Mouse (Mus musculus): Measurements from ENCODE around the gene Kctd7. TPM values are rescaled to one million over a fixed set of nuclear protein-coding genes. Genes with fewer than 3 reads are reported as not detected.

Gene Kctd7
- polyA plus RNA-seq, 1 experiment from 2014 or later = 5.7 TPM

- no peaks in the 10 kb centered on the region for H3K27me3 ChIP-seq (ENCODE audit: control insufficient read depth, insufficient read depth, low read length)
- H3K4me2 ChIP-seq (replicated peaks; ENCODE audit: low read depth, low read length) = no peak overlapping the region
- H3K9ac ChIP-seq (ENCODE audit: low read depth, low read length) = no peak overlapping the region
- no peak for DNase-seq (ENCODE audit: low spot score)
- no peak overlapping the region for H3K4me3 ChIP-seq (ENCODE audit: low read depth, low read length)
- no peaks in the 10 kb centered on the region for H3K9me3 ChIP-seq (ENCODE audit: control insufficient read depth, low read length)
- H3K27ac ChIP-seq (ENCODE audit: low read depth, low read length) = no peak overlapping the region
- H3K4me1 ChIP-seq (replicated peaks; ENCODE audit: control insufficient read depth, insufficient read depth, low read length) = no peaks in the 10 kb centered on the region
- ATAC-seq (ENCODE audit: low FRiP score) = no peak
- no peaks in the 10 kb centered on the region for H3K36me3 ChIP-seq (ENCODE audit: control insufficient read depth, insufficient read depth, low read length)
- 94% methylated on average over 13 of the region's 13 CpGs for WGBS
Observed at GRCm38 (mm10) chr5:130136597-130136996, 8.1 kb upstream of the Kctd7 start.

GRCm38 (mm10) chr5:130139393-130139792, 5.3 kb upstream of the Kctd7 start:
- Histone ChIP-seq H3K4me2 (replicated peaks; ENCODE audit: low read depth, low read length) (no peak overlapping the region), H3K4me3 (ENCODE audit: low read depth, low read length) (no peak overlapping the region), H3K9me3 (ENCODE audit: control insufficient read depth, low read length) (no peaks in the 10 kb centered on the region), H3K27ac (ENCODE audit: low read depth, low read length) (no peak overlapping the region), H3K9ac (ENCODE audit: low read depth, low read length) (no peak overlapping the region), H3K27me3 (ENCODE audit: control insufficient read depth, insufficient read depth, low read length) (no peaks in the 10 kb centered on the region), H3K4me1 (replicated peaks; ENCODE audit: control insufficient read depth, insufficient read depth, low read length) (no peaks in the 10 kb centered on the region), H3K36me3 (ENCODE audit: control insufficient read depth, insufficient read depth, low read length) (no peaks in the 10 kb centered on the region)
- ATAC-seq (ENCODE audit: low FRiP score) (no peak), DNase-seq (ENCODE audit: low spot score) (peak; percentile 87)
- WGBS = 29% methylated on average over 8 of the region's 8 CpGs

GRCm38 (mm10) chr5:130141138-130141537, 3.5 kb upstream of the Kctd7 start:
- Histone ChIP-seq H3K27me3 (ENCODE audit: control insufficient read depth, insufficient read depth, low read length) (no peaks in the 10 kb centered on the region), H3K4me3 (ENCODE audit: low read depth, low read length) (no peak overlapping the region), H3K9me3 (ENCODE audit: control insufficient read depth, low read length) (no peaks in the 10 kb centered on the region), H3K36me3 (ENCODE audit: control insufficient read depth, insufficient read depth, low read length) (no peaks in the 10 kb centered on the region), H3K4me2 (replicated peaks; ENCODE audit: low read depth, low read length) (no peak overlapping the region), H3K27ac (ENCODE audit: low read depth, low read length) (no peak overlapping the region), H3K4me1 (replicated peaks; ENCODE audit: control insufficient read depth, insufficient read depth, low read length) (no peaks in the 10 kb centered on the region; the same call in 1 of the 2 replicates), H3K9ac (ENCODE audit: low read depth, low read length) (no peak overlapping the region)
- no peak for ATAC-seq (ENCODE audit: low FRiP score)
- no peak for DNase-seq (ENCODE audit: low spot score)
- 83% methylated on average over 5 of the region's 5 CpGs for WGBS

- Histone ChIP-seq H3K4me1 (replicated peaks; ENCODE audit: control insufficient read depth, insufficient read depth, low read length) (no peaks in the 10 kb centered on the region; the same call in 1 of the 2 replicates), H3K4me2 (replicated peaks; ENCODE audit: low read depth, low read length) (no peak overlapping the region), H3K9me3 (ENCODE audit: control insufficient read depth, low read length) (no peaks in the 10 kb centered on the region), H3K27ac (ENCODE audit: low read depth, low read length) (no peak overlapping the region), H3K9ac (ENCODE audit: low read depth, low read length) (no peak overlapping the region), H3K4me3 (ENCODE audit: low read depth, low read length) (no peak overlapping the region), H3K27me3 (ENCODE audit: control insufficient read depth, insufficient read depth, low read length) (no peaks in the 10 kb centered on the region), H3K36me3 (ENCODE audit: control insufficient read depth, insufficient read depth, low read length) (no peaks in the 10 kb centered on the region)
- ATAC-seq (ENCODE audit: low FRiP score) (no peak), DNase-seq (ENCODE audit: low spot score) (no peak)
- 68% methylated on average over 4 of the region's 4 CpGs for WGBS
Observed at GRCm38 (mm10) chr5:130142041-130142440, 2.6 kb upstream of the Kctd7 start.

- H3K27ac ChIP-seq (ENCODE audit: low read depth, low read length) = no peak overlapping the region
- 94% methylated on average over 7 of the region's 7 CpGs for WGBS
- DNase-seq (ENCODE audit: low spot score) (no peak), ATAC-seq (ENCODE audit: low FRiP score) (no peak)
- no peaks in the 10 kb centered on the region for H3K27me3 ChIP-seq (ENCODE audit: control insufficient read depth, insufficient read depth, low read length)
- no peak overlapping the region for H3K4me2 ChIP-seq (replicated peaks; ENCODE audit: low read depth, low read length)
- H3K4me3 ChIP-seq (ENCODE audit: low read depth, low read length) = no peak overlapping the region
- H3K9ac ChIP-seq (ENCODE audit: low read depth, low read length) = no peak overlapping the region
- H3K36me3 ChIP-seq (ENCODE audit: control insufficient read depth, insufficient read depth, low read length) = no peaks in the 10 kb centered on the region
- H3K4me1 ChIP-seq (replicated peaks; ENCODE audit: control insufficient read depth, insufficient read depth, low read length) = no peaks in the 10 kb centered on the region; the same call in 1 of the 2 replicates
- H3K9me3 ChIP-seq (ENCODE audit: control insufficient read depth, low read length) = no peaks in the 10 kb centered on the region
Observed at GRCm38 (mm10) chr5:130143101-130143500, 1.6 kb upstream of the Kctd7 start.

- H3K4me1 ChIP-seq (replicated peaks; ENCODE audit: control insufficient read depth, insufficient read depth, low read length) = no peaks in the 10 kb centered on the region; the same call in 1 of the 2 replicates
- no peaks in the 10 kb centered on the region for H3K36me3 ChIP-seq (ENCODE audit: control insufficient read depth, insufficient read depth, low read length)
- 3% methylated on average over 20 of the region's 20 CpGs for WGBS
- peak overlapping the region; percentile 73 for H3K27ac ChIP-seq (ENCODE audit: low read depth, low read length)
- ATAC-seq (ENCODE audit: low FRiP score) (peak; percentile 66), DNase-seq (ENCODE audit: low spot score) (peak; percentile 78)
- no peaks in the 10 kb centered on the region for H3K27me3 ChIP-seq (ENCODE audit: control insufficient read depth, insufficient read depth, low read length)
- H3K4me3 ChIP-seq (ENCODE audit: low read depth, low read length) = peak overlapping the region; percentile 56
- no peaks in the 10 kb centered on the region for H3K9me3 ChIP-seq (ENCODE audit: control insufficient read depth, low read length)
- H3K9ac ChIP-seq (ENCODE audit: low read depth, low read length) = peak overlapping the region; percentile 33; the same call in 1 of the 2 replicates
- H3K4me2 ChIP-seq (replicated peaks; ENCODE audit: low read depth, low read length) = peak overlapping the region; percentile 93
Observed at GRCm38 (mm10) chr5:130143977-130144333, 706 bp upstream of the Kctd7 start.

GRCm38 (mm10) chr5:130145961-130146360, 1.3 kb downstream of the Kctd7 start:
- no peaks in the 10 kb centered on the region; the same call in 1 of the 2 replicates for H3K36me3 ChIP-seq (ENCODE audit: control insufficient read depth, insufficient read depth, low read length)
- H3K9ac ChIP-seq (ENCODE audit: low read depth, low read length) = no peak overlapping the region
- H3K4me3 ChIP-seq (ENCODE audit: low read depth, low read length) = no peak overlapping the region
- no peaks in the 10 kb centered on the region for H3K9me3 ChIP-seq (ENCODE audit: control insufficient read depth, low read length)
- H3K27ac ChIP-seq (ENCODE audit: low read depth, low read length) = no peak overlapping the region
- H3K4me2 ChIP-seq (replicated peaks; ENCODE audit: low read depth, low read length) = peak overlapping the region; percentile 93; the same call in 1 of the 2 replicates
- DNase-seq (ENCODE audit: low spot score) (no peak), ATAC-seq (ENCODE audit: low FRiP score) (no peak)
- 89% methylated on average over 8 of the region's 8 CpGs for WGBS
- no peaks in the 10 kb centered on the region; the same call in 1 of the 2 replicates for H3K4me1 ChIP-seq (replicated peaks; ENCODE audit: control insufficient read depth, insufficient read depth, low read length)
- H3K27me3 ChIP-seq (ENCODE audit: control insufficient read depth, insufficient read depth, low read length) = no peaks in the 10 kb centered on the region

GRCm38 (mm10) chr5:130149726-130150310, 5.2 kb downstream of the Kctd7 start:
- DNase-seq (ENCODE audit: low spot score) = no peak
- Histone ChIP-seq H3K27me3 (ENCODE audit: control insufficient read depth, insufficient read depth, low read length) (no peaks in the 10 kb centered on the region), H3K27ac (ENCODE audit: low read depth, low read length) (no peak overlapping the region), H3K9ac (ENCODE audit: low read depth, low read length) (no peak overlapping the region), H3K4me3 (ENCODE audit: low read depth, low read length) (no peak overlapping the region), H3K4me1 (replicated peaks; ENCODE audit: control insufficient read depth, insufficient read depth, low read length) (no peaks in the 10 kb centered on the region; the same call in 1 of the 2 replicates), H3K4me2 (replicated peaks; ENCODE audit: low read depth, low read length) (no peak overlapping the region), H3K36me3 (ENCODE audit: control insufficient read depth, insufficient read depth, low read length) (no peaks in the 10 kb centered on the region; the same call in 1 of the 2 replicates), H3K9me3 (ENCODE audit: control insufficient read depth, low read length) (no peaks in the 10 kb centered on the region)
- ATAC-seq (ENCODE audit: low FRiP score) = no peak
- WGBS = 80% methylated on average over 7 of the region's 7 CpGs

- WGBS = 84% methylated on average over 2 of the region's 2 CpGs
- H3K27ac ChIP-seq (ENCODE audit: low read depth, low read length) = no peak overlapping the region
- H3K4me3 ChIP-seq (ENCODE audit: low read depth, low read length) = no peak overlapping the region
- H3K27me3 ChIP-seq (ENCODE audit: control insufficient read depth, insufficient read depth, low read length) = no peaks in the 10 kb centered on the region
- ATAC-seq (ENCODE audit: low FRiP score) = no peak
- no peaks in the 10 kb centered on the region for H3K4me1 ChIP-seq (replicated peaks; ENCODE audit: control insufficient read depth, insufficient read depth, low read length)
- DNase-seq (ENCODE audit: low spot score) = no peak
- no peaks in the 10 kb centered on the region for H3K9me3 ChIP-seq (ENCODE audit: control insufficient read depth, low read length)
- H3K4me2 ChIP-seq (replicated peaks; ENCODE audit: low read depth, low read length) = no peak overlapping the region
- no peaks in the 10 kb centered on the region; the same call in 1 of the 2 replicates for H3K36me3 ChIP-seq (ENCODE audit: control insufficient read depth, insufficient read depth, low read length)
- no peak overlapping the region for H3K9ac ChIP-seq (ENCODE audit: low read depth, low read length)
Observed at GRCm38 (mm10) chr5:130154286-130154685, 9.6 kb downstream of the Kctd7 start.
